Mouse (Mus musculus): ENCODE measurements around the gene Fam216a. TPM values are rescaled to one million over a fixed set of nuclear protein-coding genes. Genes with fewer than 3 reads are reported as not detected.
"Not testable (repeated sequence)": the region's sequence is repeated elsewhere in the genome, so short reads cannot be mapped to it uniquely, and the experiment has no call there.

Gene Fam216a
- total RNA-seq, 2 experiments from 2014 or later: 67.8 to 75.3 TPM

DNA sequence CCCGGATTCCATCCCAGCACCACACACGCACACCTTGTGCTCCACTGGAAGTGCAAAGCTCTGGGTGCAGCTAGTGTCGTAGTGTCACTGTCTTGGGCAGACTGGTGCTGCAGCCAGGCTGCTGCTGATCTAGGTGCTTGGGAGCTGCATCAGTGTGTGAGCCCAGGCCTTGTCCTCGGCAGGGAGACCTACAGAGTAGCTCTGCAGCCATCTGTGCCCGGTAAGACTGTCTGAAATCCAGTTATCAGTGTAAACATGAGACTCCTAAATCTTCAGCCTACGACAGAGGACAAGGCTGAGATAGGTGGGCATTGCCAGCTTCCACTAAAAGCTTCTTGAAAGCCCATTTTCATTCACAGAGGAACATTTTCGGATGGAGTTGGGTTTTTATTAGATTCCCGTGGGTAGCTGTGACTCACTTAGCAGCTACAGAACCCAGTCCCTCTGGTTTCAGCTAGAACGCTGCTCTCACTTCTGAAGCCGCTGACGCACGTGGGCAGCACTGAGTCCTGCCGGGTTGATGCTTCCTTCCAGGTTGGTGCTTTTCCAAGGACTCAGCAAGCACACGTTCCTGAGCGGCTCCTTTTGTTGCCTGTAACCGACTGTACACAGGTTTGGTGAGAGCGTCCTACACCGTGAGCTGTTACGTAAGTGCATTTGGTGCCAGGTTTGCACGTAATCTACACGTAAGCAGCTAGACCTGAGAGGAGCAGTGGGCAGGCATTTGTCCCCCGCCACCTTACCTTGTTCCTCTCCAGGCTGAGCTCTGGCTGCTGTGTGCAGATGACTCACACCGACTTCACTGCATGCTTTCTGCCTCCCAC is 47.3 kb downstream of the Fam216a start:
- DNase-seq (ENCODE audit: low spot score in 2 of 2): peak; percentile 71 to 88

DNA sequence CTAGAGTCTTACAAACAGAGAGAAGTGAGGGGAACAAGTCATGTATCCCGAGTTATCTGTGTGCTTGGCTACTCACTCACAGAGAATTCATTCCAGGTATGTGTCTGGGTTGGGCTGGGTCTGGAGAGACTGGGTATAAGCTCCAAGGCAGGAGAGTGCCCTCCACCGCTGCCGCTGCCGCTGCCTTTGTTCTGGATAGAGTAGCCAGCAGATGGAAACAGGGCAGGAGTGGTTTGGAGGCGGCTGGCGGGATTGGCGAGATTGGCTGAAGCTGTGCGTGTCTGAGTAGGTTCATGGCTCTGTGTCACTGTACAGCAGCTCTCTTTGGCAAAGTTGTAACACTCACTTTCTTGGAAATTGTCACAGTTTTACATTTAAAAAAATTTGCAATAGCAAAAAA is 48.6 kb downstream of the Fam216a start:
- DNase-seq (ENCODE audit: low spot score in 2 of 2): no peak

DNA sequence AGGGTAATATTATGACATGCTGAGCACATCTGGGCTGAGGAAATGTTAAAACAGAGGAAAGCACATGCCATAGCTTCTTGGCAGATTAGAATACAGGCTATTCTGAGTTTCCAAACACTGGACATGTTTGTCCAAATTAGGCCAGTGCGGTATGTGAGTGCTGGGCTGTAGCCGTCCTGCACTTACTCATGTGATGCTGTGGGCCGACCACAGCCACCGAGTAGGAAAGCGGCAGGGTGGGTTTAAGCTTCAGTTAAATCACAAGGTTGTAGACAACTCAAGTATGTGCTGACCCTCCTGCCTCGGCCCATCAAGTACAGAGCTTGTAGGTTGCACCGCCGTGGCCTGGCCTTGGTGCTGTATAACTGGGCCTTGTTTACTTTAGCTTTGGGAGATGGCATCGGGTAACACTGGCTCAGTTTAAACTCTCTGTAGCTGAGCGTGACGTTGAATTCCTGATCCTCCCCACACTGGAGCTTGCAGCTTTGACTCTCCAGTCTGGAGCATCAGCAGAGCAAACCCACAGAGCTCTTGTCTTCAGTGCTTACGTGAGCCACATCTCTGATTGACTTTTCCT is 51.9 kb downstream of the Fam216a start:
- no peak for DNase-seq (ENCODE audit: low spot score in 2 of 2)

DNA sequence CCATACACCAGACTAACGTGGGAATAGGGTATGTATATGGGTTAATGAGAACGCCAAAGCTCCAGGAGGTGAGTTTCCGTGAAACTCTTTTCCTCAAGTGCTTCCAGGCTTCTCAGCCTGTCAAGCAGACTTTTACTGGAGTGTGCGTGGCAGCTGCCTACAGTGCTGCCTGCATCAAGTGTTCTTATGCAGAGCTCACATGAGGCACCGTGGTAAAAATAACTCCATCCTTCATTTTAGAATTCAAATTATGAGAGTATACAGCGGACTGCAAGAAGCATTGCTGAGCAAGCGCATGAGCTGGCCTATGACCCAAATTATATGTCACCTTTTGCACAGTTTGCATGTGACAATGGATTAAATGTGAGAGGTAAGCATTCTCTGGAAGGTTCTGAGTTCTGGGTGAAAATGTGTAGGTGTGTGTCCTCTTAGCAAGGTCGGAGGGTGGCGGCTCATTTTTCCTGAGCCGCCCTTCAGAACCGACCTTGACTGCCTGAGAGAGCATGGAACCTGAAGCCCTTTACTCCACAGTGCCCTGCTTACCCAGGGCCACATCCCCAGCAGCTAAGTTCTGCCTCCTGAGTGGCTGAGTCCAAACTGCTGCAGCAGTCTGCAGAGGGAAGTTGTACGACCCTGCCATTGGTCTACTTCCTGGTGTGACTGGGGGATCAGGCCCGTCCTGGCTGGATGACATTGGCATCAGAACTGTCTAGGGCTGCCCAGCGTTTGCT is 52.5 kb downstream of the Fam216a start:
- peak in 1 of 2 experiments; percentile 35 for DNase-seq (ENCODE audit: low spot score in 2 of 2)

DNA sequence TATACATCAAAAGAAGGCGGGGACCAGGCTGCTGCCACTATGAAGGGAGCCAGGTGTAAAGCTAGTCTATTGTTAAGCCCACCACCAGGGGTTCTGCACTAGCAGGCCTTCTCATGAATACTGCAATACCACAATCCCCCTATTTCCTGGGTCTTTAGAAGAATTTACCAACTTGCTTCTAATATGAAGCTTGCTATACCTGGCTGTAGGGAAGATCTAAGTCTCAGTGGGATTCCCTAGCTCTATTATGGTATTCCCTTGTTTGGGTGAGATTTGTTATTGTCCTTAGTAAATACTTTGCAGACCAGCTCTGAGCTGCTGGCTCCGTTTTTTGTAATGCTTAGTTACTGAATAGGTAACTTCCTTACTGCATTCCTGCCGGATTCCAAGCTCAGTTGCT is 53.2 kb downstream of the Fam216a start:
- DNase-seq (ENCODE audit: low spot score in 2 of 2): not testable (repeated sequence)

DNA sequence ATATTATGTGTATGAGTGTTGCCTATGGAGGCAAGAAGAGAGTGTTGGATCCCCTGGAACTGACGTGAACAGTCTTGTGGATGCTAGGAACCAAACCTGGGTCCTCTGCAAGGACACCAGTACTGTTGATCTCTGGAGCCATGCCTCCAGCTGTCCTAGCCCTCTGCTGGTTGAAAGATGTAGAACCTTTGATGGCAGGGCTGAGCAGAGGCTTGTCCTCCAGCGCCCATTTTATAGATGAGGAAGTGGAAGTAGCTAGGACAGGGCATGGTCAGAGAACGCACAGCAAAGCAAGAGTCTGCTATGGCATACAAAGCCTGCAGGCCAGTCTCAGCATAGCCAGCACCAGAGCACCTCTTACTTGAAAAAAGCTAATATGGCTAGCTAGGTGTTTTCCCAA is 54.1 kb downstream of the Fam216a start:
- no peak for DNase-seq (ENCODE audit: low spot score in 2 of 2)

DNA sequence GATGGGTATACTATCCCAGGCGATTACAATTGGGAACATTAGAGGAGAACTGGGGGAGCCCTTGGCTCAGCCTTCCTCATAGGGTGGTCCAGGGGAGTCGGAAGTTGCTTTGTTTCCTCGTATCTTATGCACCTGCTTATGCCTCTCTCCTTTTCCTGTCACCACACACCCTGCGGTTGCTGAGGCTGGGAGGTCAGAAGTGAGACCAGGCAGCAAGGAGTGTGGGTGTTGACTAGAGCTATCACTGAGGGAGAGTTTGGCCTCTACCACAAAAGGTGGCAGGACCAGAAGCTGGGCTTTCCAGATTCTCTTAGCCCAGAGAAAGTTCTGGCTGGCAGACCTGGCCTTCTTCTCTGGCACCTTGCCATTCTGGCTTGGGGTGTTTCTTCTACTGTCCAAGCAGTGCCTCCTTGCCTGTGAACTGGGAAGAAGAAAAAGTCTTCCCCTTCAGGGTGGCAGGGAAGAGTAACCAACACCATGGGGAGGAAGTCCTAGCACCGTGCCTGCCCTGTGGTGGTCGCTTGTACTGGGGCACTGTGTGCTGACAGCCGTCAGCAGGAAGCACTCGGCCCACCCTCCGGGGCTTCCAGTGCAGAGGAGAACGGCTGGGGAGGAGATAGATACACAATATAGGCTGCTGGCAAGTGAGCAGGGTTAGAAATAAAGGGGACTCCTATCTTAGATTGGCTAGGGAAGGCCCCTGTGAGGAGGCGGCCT is 54.7 kb downstream of the Fam216a start:
- DNase-seq (ENCODE audit: low spot score in 2 of 2): no peak

DNA sequence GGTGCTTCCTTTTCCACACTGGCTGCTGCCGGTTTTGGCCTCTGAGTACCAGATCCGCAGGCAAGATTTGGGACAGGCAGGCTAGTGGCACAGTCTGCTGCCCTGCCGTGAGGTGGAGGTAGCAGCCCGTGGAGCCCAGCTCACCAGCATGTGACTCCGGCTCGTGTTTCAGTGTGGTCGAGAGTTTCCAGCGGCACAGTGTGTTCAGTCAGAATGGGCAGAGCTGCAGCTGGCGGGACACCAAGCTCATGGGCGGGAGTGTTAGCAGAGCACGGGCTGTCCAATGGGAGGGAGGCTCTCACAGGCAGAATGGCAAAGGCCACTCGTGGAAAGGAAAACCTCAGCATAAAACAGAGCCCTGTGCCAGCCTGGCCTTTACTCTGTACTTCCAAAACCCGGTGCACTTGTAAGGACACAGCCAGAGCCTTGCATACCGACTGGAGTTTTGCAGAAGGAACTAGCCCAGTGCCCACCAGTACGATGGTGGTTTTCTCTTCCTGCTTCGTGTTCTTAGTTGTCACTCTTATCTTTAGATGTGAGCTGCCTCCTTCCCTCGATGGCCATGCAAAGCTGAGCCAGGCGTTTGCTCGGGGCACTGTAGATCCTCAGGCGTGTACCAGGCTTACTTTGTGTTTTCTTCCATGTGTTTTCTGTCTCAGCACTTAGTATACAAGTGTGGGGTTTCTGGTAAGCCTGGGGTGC is 57.0 kb downstream of the Fam216a start:
- peak; percentile 89 to 93 for DNase-seq (ENCODE audit: low spot score in 2 of 2)

Other genes with a start within 250 kb of the Fam216a start
- under 1 TPM; 0.82 to 0.84 TPM for gene Ccdc63, start 231.5 kb downstream of the Fam216a start, total RNA-seq (2021)
- 100 to 1,000 TPM; 190 to 202 TPM for gene Ppp1cc, start 214.1 kb downstream of the Fam216a start, total RNA-seq (2021)
- 1 to 10 TPM; 2.6 to 4.3 TPM for gene Hvcn1, start 165.6 kb downstream of the Fam216a start, total RNA-seq (2021)
- gene Tctn1, start 107.9 kb downstream of the Fam216a start, total RNA-seq (2021): 10 to 100 TPM; 10.3 to 14.6 TPM
- gene Pptc7, start 88.0 kb downstream of the Fam216a start, total RNA-seq (2021): 10 to 100 TPM; 42.0 to 50.5 TPM
- gene Rad9b, start 18.1 kb downstream of the Fam216a start, total RNA-seq (2021): 1 to 10 TPM; 2.5 to 4.0 TPM
- 100 to 1,000 TPM; 181 to 216 TPM for gene Vps29, start 18.0 kb downstream of the Fam216a start, total RNA-seq (2021)
- 10 to 100 TPM; 24.9 to 27.6 TPM for gene Gpn3, start 488 bp downstream of the Fam216a start, total RNA-seq (2021)
- gene Arpc3, start 19.5 kb upstream of the Fam216a start, total RNA-seq (2021): 100 to 1,000 TPM; 194 to 229 TPM
- 10 to 100 TPM; 32.2 to 35.0 TPM for gene Anapc7, start 49.3 kb upstream of the Fam216a start, total RNA-seq (2021)
- 100 to 1,000 TPM; 672 to 715 TPM for gene Atp2a2, start 129.9 kb upstream of the Fam216a start, total RNA-seq (2021)
- gene Ift81, start 242.2 kb upstream of the Fam216a start, total RNA-seq (2021): 10 to 100 TPM; 50.6 to 53.3 TPM

Data from left cerebral cortex, adult 18-20 months (tissue).